Mouse (Mus musculus) neural tube, embryonic 15.5 days (tissue): ENCODE measurements around the gene Rnf11. TPM values are rescaled to one million over a fixed set of nuclear protein-coding genes. Genes with fewer than 3 reads are reported as not detected.

Experiments
- ATAC-seq: fragments of 200-750 bp; cut with Nextera tagmentation; 2 replicates; pipeline ENCODE4 v1.8.0; 2017; ENCODE audit warnings: mild to moderate bottlenecking, moderate TSS enrichment, moderate library complexity; ENCODE audit not compliant: low FRiP score
- H3K27ac ChIP-seq: fragments of 300-500 bp; sonication (generic); replicated peaks from 2 replicates; pipeline ENCODE4 v1.5.1; 2015; ENCODE audit warnings: mild to moderate bottlenecking, inconsistent platforms
- H3K27me3 ChIP-seq: fragments of 300-500 bp; sonication (generic); replicated peaks from 2 replicates; pipeline ENCODE4 v1.6.1; 2015; ENCODE audit warnings: inconsistent platforms
- H3K36me3 ChIP-seq: fragments of 300-500 bp; sonication (generic); 2 replicates; pipeline ENCODE4 v1.6.1; 2015; ENCODE audit warnings: inconsistent platforms
- H3K4me1 ChIP-seq: fragments of 300-500 bp; sonication (generic); 2 replicates; pipeline ENCODE4 v1.6.1; 2015; ENCODE audit warnings: inconsistent platforms
- H3K4me2 ChIP-seq: fragments of 300-500 bp; sonication (generic); 2 replicates; pipeline ENCODE4 v1.6.1; 2015; ENCODE audit warnings: inconsistent platforms, mild to moderate bottlenecking, moderate library complexity
- H3K4me3 ChIP-seq: fragments of 300-500 bp; sonication (generic); replicated peaks from 2 replicates; pipeline ENCODE4 v1.5.1; 2015; ENCODE audit warnings: mild to moderate bottlenecking, inconsistent platforms
- H3K9ac ChIP-seq: fragments of 300-500 bp; sonication (generic); replicated peaks from 2 replicates; pipeline ENCODE4 v1.6.1; 2015; ENCODE audit warnings: mild to moderate bottlenecking, inconsistent platforms
- H3K9me3 ChIP-seq: fragments of 300-500 bp; sonication (generic); replicated peaks from 2 replicates; pipeline ENCODE4 v1.6.1; 2016; ENCODE audit warnings: inconsistent platforms
- WGBS: fragments of 180-500 bp; shearing (Covaris S2); methylation state at CpG from one replicate; pipeline ENCODE4 v1.1.7; 2015; ENCODE audit warnings: mixed read lengths; 5-methylcytosine and 5-hydroxymethylcytosine counted together
- polyA plus RNA-seq: library from polyadenylated mRNA; unstranded; fragments of >200 nt; fragmentation: Nextera tagmentation; extraction: Ambion mirVana; gene quantifications from 2 replicates; pipeline ENCODE4 v1.2.1, GENCODE M21; 2015

The Rnf11 gene
- 58.1 and 67.8 TPM in 2 replicates for polyA plus RNA-seq

GRCm38 (mm10) chr4:109484621-109485020 lies at the start of gene Rnf11:
Gene Rnf11, minus strand, starts transcription at chr4:109484728.
- Histone ChIP-seq H3K4me2 (no peak within 1 kb of the TSS), H3K9ac (no peak within 1 kb of the TSS), H3K4me3 (no peak within 1 kb of the TSS), H3K9me3 (no peaks in the 10 kb centered on the region), H3K27ac (no peak within 1 kb of the TSS), H3K36me3 (no peaks in the 10 kb centered on the region), H3K4me1 (no peaks in the 10 kb centered on the region), H3K27me3 (no peaks in the 10 kb centered on the region)
- 81% methylated on average over 3 of the region's 3 CpGs for WGBS
- no peak for ATAC-seq

GRCm38 (mm10) chr4:109531111-109531510 lies 46.6 kb upstream of the Rnf11 start, which contains the start of gene 4930522H14Rik:
Gene 4930522H14Rik, minus strand, starts transcription at chr4:109531297.
- whole genome bisulfite sequencing, result 96% methylated on average over 2 of the region's 2 CpGs
- Histone ChIP-seq H3K4me3 (no peak within 1 kb of the TSS), H3K27me3 (no peaks in the 10 kb centered on the region), H3K9ac (no peak within 1 kb of the TSS), H3K27ac (no peak within 1 kb of the TSS), H3K9me3 (no peaks in the 10 kb centered on the region), H3K4me1 (no peaks in the 10 kb centered on the region), H3K4me2 (0 out of 2 replicates have a peak within 1 kb of the TSS, but pooled peaks have one; percentile 0), H3K36me3 (no peaks in the 10 kb centered on the region)
- no peak for ATAC-seq

GRCm38 (mm10) chr4:109530245-109530816 lies 45.8 kb upstream of the Rnf11 start:
- Histone ChIP-seq H3K9me3 (no peaks in the 10 kb centered on the region), H3K27ac (no peak overlapping the region), H3K9ac (no peak overlapping the region), H3K4me1 (no peaks in the 10 kb centered on the region), H3K36me3 (no peaks in the 10 kb centered on the region), H3K4me2 (0 out of 2 replicates have a peak overlapping the region, but pooled peaks have one; percentile 0), H3K27me3 (no peaks in the 10 kb centered on the region), H3K4me3 (no peak overlapping the region)
- ATAC-seq, result no peak
- WGBS, result 30% methylated on average over 15 of the region's 15 CpGs

GRCm38 (mm10) chr4:109504885-109505284 lies 20.4 kb upstream of the Rnf11 start:
- no peak for ATAC-seq
- Histone ChIP-seq H3K9me3 (no peaks in the 10 kb centered on the region), H3K9ac (no peak overlapping the region), H3K27ac (no peak overlapping the region), H3K4me2 (no peak overlapping the region), H3K4me3 (no peak overlapping the region), H3K36me3 (no peaks in the 10 kb centered on the region), H3K27me3 (no peaks in the 10 kb centered on the region), H3K4me1 (no peaks in the 10 kb centered on the region)
- WGBS, result 5% methylated on average over 5 of the region's 5 CpGs

- ATAC-seq, result no peak
- no peaks in the 10 kb centered on the region for H3K4me1 ChIP-seq
- H3K36me3 ChIP-seq, result no peaks in the 10 kb centered on the region
- no peak overlapping the region for H3K4me2 ChIP-seq
- H3K9me3 ChIP-seq, result no peaks in the 10 kb centered on the region
- H3K9ac ChIP-seq, result no peak overlapping the region
- H3K27me3 ChIP-seq, result no peaks in the 10 kb centered on the region
- no peak overlapping the region for H3K4me3 ChIP-seq
- WGBS, result 87% methylated on average over 11 of the region's 11 CpGs
- H3K27ac ChIP-seq, result no peak overlapping the region
Observed at GRCm38 (mm10) chr4:109498476-109498875, 13.9 kb upstream of the Rnf11 start.

- Histone ChIP-seq H3K4me1 (no peaks in the 10 kb centered on the region), H3K36me3 (no peaks in the 10 kb centered on the region), H3K27ac (no peak overlapping the region), H3K27me3 (no peaks in the 10 kb centered on the region), H3K4me2 (no peak overlapping the region), H3K4me3 (no peak overlapping the region), H3K9ac (no peak overlapping the region), H3K9me3 (no peaks in the 10 kb centered on the region)
- no peak for ATAC-seq
Observed at GRCm38 (mm10) chr4:109493581-109493980, 9.1 kb upstream of the Rnf11 start.

GRCm38 (mm10) chr4:109488812-109489211 lies 4.3 kb upstream of the Rnf11 start:
- Histone ChIP-seq H3K4me3 (no peak overlapping the region), H3K27ac (no peak overlapping the region), H3K27me3 (no peaks in the 10 kb centered on the region), H3K4me2 (no peak overlapping the region), H3K9me3 (no peaks in the 10 kb centered on the region), H3K9ac (no peak overlapping the region), H3K4me1 (no peaks in the 10 kb centered on the region), H3K36me3 (no peaks in the 10 kb centered on the region)
- WGBS, result 86% methylated on average over 1 of the region's 1 CpGs
- ATAC-seq, result no peak

- Histone ChIP-seq H3K4me3 (no peak overlapping the region), H3K27ac (no peak overlapping the region), H3K9me3 (no peaks in the 10 kb centered on the region), H3K9ac (no peak overlapping the region), H3K4me1 (no peaks in the 10 kb centered on the region), H3K4me2 (no peak overlapping the region), H3K36me3 (no peaks in the 10 kb centered on the region), H3K27me3 (no peaks in the 10 kb centered on the region)
- ATAC-seq, result no peak
- 88% methylated on average over 1 of the region's 1 CpGs for WGBS
Observed at GRCm38 (mm10) chr4:109482701-109483100, 1.8 kb downstream of the Rnf11 start.

GRCm38 (mm10) chr4:109481424-109481823 lies 3.1 kb downstream of the Rnf11 start:
- Histone ChIP-seq H3K4me3 (no peak overlapping the region), H3K36me3 (no peaks in the 10 kb centered on the region), H3K4me1 (no peaks in the 10 kb centered on the region), H3K27ac (no peak overlapping the region), H3K9ac (no peak overlapping the region), H3K9me3 (no peaks in the 10 kb centered on the region), H3K4me2 (no peak overlapping the region), H3K27me3 (no peaks in the 10 kb centered on the region)
- no peak for ATAC-seq
- WGBS, result 93% methylated on average over 2 of the region's 2 CpGs

GRCm38 (mm10) chr4:109477454-109477853 lies 7.1 kb downstream of the Rnf11 start:
- H3K4me3 ChIP-seq, result no peak overlapping the region
- H3K27me3 ChIP-seq, result no peaks in the 10 kb centered on the region
- peaks cover 19% of the 10 kb centered on the region for H3K4me1 ChIP-seq
- WGBS, result 96% methylated on average over 3 of the region's 3 CpGs
- no peak for ATAC-seq
- no peaks in the 10 kb centered on the region for H3K9me3 ChIP-seq
- no peak overlapping the region for H3K27ac ChIP-seq
- H3K4me2 ChIP-seq, result no peak overlapping the region
- H3K9ac ChIP-seq, result no peak overlapping the region
- no peaks in the 10 kb centered on the region for H3K36me3 ChIP-seq

GRCm38 (mm10) chr4:109476554-109477014 lies 7.9 kb downstream of the Rnf11 start:
- Histone ChIP-seq H3K4me2 (peak overlapping the region; percentile 64), H3K27me3 (no peaks in the 10 kb centered on the region), H3K9me3 (no peaks in the 10 kb centered on the region), H3K4me1 (peaks cover 24% of the 10 kb centered on the region), H3K9ac (peak overlapping the region; percentile 96), H3K27ac (peak overlapping the region; percentile 95), H3K4me3 (peak overlapping the region; percentile 89), H3K36me3 (no peaks in the 10 kb centered on the region)
- ATAC-seq, result peak; percentile 99
- WGBS, result under 1% methylated on average over 36 of the region's 39 CpGs
